ENCODE assay signal across 15 mouse cellular contexts in the genomic region with DNA sequence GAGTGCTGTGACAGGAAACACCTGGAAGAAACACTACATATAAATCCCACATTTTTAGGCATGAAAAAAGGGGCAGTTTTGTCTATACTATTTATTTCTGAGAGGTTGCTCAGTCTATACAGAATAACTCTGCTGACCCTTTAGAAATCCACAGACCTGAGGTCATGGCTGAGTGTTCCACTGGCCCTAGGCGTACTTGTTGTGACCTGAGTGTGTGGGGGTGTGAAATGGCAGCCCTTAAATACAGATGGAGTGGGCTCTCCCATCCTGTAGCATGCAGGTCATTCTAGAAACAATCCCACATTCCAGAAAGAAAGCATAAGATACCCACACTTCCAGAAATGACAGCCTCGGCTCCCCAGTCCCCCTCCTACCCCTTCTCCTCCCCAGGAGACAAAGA.
DNase-seq lines count a peak whose midpoint lies in the region; ATAC-seq and TF ChIP-seq lines count a peak whose summit lies in the region.
"Had no signal": no experiment of that assay in that cellular context is flagged by ENCODE, and none has a peak within 500 bp of the region (broad histone marks: within the 10 kb centered on the region; RNA-seq: fewer than 3 reads in every experiment).

No protein-coding gene starts in this region.

- no peaks in the 10 kb centered on the region for H3K27me3 ChIP-seq in intestine, embryonic 14.5 days (replicated peaks; ENCODE audit: control insufficient read depth, insufficient read depth, low read length)
- no peaks in the 10 kb centered on the region for H3K27me3 ChIP-seq in intestine, embryonic 15.5 days (replicated peaks)
- H3K27me3 ChIP-seq in forebrain, embryonic 13.5 days: no peaks in the 10 kb centered on the region
- no peaks in the 10 kb centered on the region for H3K27me3 ChIP-seq in limb, embryonic 11.5 days (ENCODE audit: control insufficient read depth, insufficient read depth, low read length)
- H3K27me3 ChIP-seq in neural tube, embryonic 13.5 days: no peaks in the 10 kb centered on the region
- H3K27me3 ChIP-seq in thymus, adult 2 months (ENCODE audit: control insufficient read depth, insufficient read depth, low read length): no peaks in the 10 kb centered on the region
- H3K27me3 ChIP-seq: heart, embryonic 12.5 days; liver, embryonic 15.5 days had no signal

- no peaks in the 10 kb centered on the region; the same call in 1 of the 2 replicates for H3K36me3 ChIP-seq in intestine, embryonic 14.5 days (ENCODE audit: control insufficient read depth, insufficient read depth, low read length)
- H3K36me3 ChIP-seq in intestine, embryonic 15.5 days: no peaks in the 10 kb centered on the region
- H3K36me3 ChIP-seq in forebrain, embryonic 13.5 days (ENCODE audit: poor library complexity, severe bottlenecking): peaks cover 8% of the 10 kb centered on the region; the same call in 1 of the 2 replicates
- no peaks in the 10 kb centered on the region for H3K36me3 ChIP-seq in limb, embryonic 11.5 days (ENCODE audit: control insufficient read depth, insufficient read depth, low read length)
- peaks cover 9% of the 10 kb centered on the region for H3K36me3 ChIP-seq in neural tube, embryonic 13.5 days
- no peaks in the 10 kb centered on the region for H3K36me3 ChIP-seq in thymus, adult 2 months (ENCODE audit: control insufficient read depth, insufficient read depth, low read length)
- H3K36me3 ChIP-seq: heart, embryonic 12.5 days; liver, embryonic 15.5 days had no signal

- no peak for DNase-seq in intestine, embryonic 14.5 days (ENCODE audit: low spot score)
- DNase-seq in limb, embryonic 11.5 days (ENCODE audit: low spot score): peak; percentile 26
- DNase-seq in thymus, adult 2 months: no peak
- DNase-seq in ovary, postnatal 10 days (ENCODE audit: low spot score): no peak
- DNase-seq: adrenal gland, adult 2 months; cerebellum, postnatal 14 days; gastrocnemius, postnatal 10 days; kidney, postnatal 36 days; lung, postnatal 36 days had no signal

- ATAC-seq in intestine, embryonic 14.5 days (replicated peaks; ENCODE audit: low FRiP score, low TSS enrichment, low read depth): no peak
- no peak for ATAC-seq in intestine, embryonic 15.5 days
- ATAC-seq in forebrain, embryonic 13.5 days: 0 out of 2 replicates have a peak, but pooled peaks have one; percentile 31
- peak; percentile 72 for ATAC-seq in limb, embryonic 11.5 days (ENCODE audit: insufficient number of reproducible peaks, low FRiP score, low TSS enrichment, low read depth)
- no peak for ATAC-seq in neural tube, embryonic 13.5 days (ENCODE audit: low read depth)
- no peak for ATAC-seq in cerebellum, adult (ENCODE audit: insufficient number of reproducible peaks, low FRiP score, low TSS enrichment)

- H3K4me2 ChIP-seq in intestine, embryonic 14.5 days (ENCODE audit: low read length): no peak overlapping the region
- no peak overlapping the region for H3K4me2 ChIP-seq in intestine, embryonic 15.5 days (replicated peaks)
- peak overlapping the region; percentile 35; the same call in 1 of the 2 replicates for H3K4me2 ChIP-seq in forebrain, embryonic 13.5 days
- no peak overlapping the region; the same call in 1 of the 2 replicates for H3K4me2 ChIP-seq in limb, embryonic 11.5 days (ENCODE audit: low read depth, severe bottlenecking)
- H3K4me2 ChIP-seq in neural tube, embryonic 13.5 days: no peak overlapping the region
- H3K4me2 ChIP-seq: heart, embryonic 12.5 days; liver, embryonic 15.5 days had no signal

- no peak for TF ChIP-seq POLR2A in thymus, adult 2 months (IDR thresholded peaks at IDR 0.05; ENCODE audit: control insufficient read depth, extremely low read depth, insufficient read depth, low read length, poor library complexity)

- H3K4me3 ChIP-seq in intestine, embryonic 14.5 days (ENCODE audit: low read depth, low read length): no peak overlapping the region
- H3K4me3 ChIP-seq in intestine, embryonic 15.5 days (replicated peaks): no peak overlapping the region
- no peak overlapping the region for H3K4me3 ChIP-seq in forebrain, embryonic 13.5 days
- H3K4me3 ChIP-seq in limb, embryonic 11.5 days (ENCODE audit: low read depth, low read length): no peak overlapping the region
- no peak overlapping the region for H3K4me3 ChIP-seq in neural tube, embryonic 13.5 days
- H3K4me3 ChIP-seq in thymus, adult 2 months (ENCODE audit: control insufficient read depth, insufficient read depth, low read length): no peak overlapping the region
- H3K4me3 ChIP-seq: heart, embryonic 12.5 days; liver, embryonic 15.5 days had no signal

- H3K9me3 ChIP-seq in intestine, embryonic 14.5 days (ENCODE audit: control insufficient read depth, low read length): no peaks in the 10 kb centered on the region
- no peaks in the 10 kb centered on the region for H3K9me3 ChIP-seq in intestine, embryonic 15.5 days
- H3K9me3 ChIP-seq in forebrain, embryonic 13.5 days (replicated peaks): no peaks in the 10 kb centered on the region
- no peaks in the 10 kb centered on the region for H3K9me3 ChIP-seq in limb, embryonic 11.5 days (ENCODE audit: control insufficient read depth, low read length)
- H3K9me3 ChIP-seq in neural tube, embryonic 13.5 days: no peaks in the 10 kb centered on the region
- H3K9me3 ChIP-seq: heart, embryonic 12.5 days; liver, embryonic 15.5 days had no signal

- H3K9ac ChIP-seq in intestine, embryonic 14.5 days (ENCODE audit: low read length): no peak overlapping the region
- no peak overlapping the region for H3K9ac ChIP-seq in intestine, embryonic 15.5 days
- H3K9ac ChIP-seq in forebrain, embryonic 13.5 days: no peak overlapping the region
- H3K9ac ChIP-seq in limb, embryonic 11.5 days (ENCODE audit: low read length): no peak overlapping the region
- H3K9ac ChIP-seq in neural tube, embryonic 13.5 days: no peak overlapping the region
- H3K9ac ChIP-seq: heart, embryonic 12.5 days; liver, embryonic 15.5 days had no signal

- H3K4me1 ChIP-seq in intestine, embryonic 14.5 days (replicated peaks; ENCODE audit: control insufficient read depth, insufficient read depth, low read length): peaks cover 12% of the 10 kb centered on the region
- H3K4me1 ChIP-seq in intestine, embryonic 15.5 days (replicated peaks): peaks cover 11% of the 10 kb centered on the region
- peaks cover 17% of the 10 kb centered on the region for H3K4me1 ChIP-seq in forebrain, embryonic 13.5 days
- peaks cover 23% of the 10 kb centered on the region for H3K4me1 ChIP-seq in limb, embryonic 11.5 days (ENCODE audit: control insufficient read depth, insufficient read depth, low read length)
- peaks cover 16% of the 10 kb centered on the region for H3K4me1 ChIP-seq in neural tube, embryonic 13.5 days (replicated peaks)
- H3K4me1 ChIP-seq in thymus, adult 2 months (replicated peaks; ENCODE audit: control insufficient read depth, insufficient read depth, low read length): no peaks in the 10 kb centered on the region
- H3K4me1 ChIP-seq: liver, embryonic 15.5 days had no signal

- peak overlapping the region; percentile 62 for H3K27ac ChIP-seq in intestine, embryonic 14.5 days (ENCODE audit: low read depth)
- no peak overlapping the region for H3K27ac ChIP-seq in intestine, embryonic 15.5 days
- peak overlapping the region; percentile 38; the same call in 1 of the 2 replicates for H3K27ac ChIP-seq in forebrain, embryonic 13.5 days
- peak overlapping the region; percentile 76 for H3K27ac ChIP-seq in limb, embryonic 11.5 days (replicated peaks; ENCODE audit: low read depth, low read length)
- H3K27ac ChIP-seq in neural tube, embryonic 13.5 days (replicated peaks): peak overlapping the region; percentile 54
- H3K27ac ChIP-seq in thymus, adult 2 months (ENCODE audit: control insufficient read depth, insufficient read depth, low read length): no peak overlapping the region
- H3K27ac ChIP-seq: liver, embryonic 15.5 days had no signal

- TF ChIP-seq CTCF in thymus, adult 2 months (IDR thresholded peaks at IDR 0.05; ENCODE audit: borderline replicate concordance, control insufficient read depth, extremely low read depth, insufficient read depth, low read length, poor library complexity): no peak

- 38% methylated on average over 2 of the region's 2 CpGs for WGBS in intestine, embryonic 14.5 days
- 45% methylated on average over 2 of the region's 2 CpGs for WGBS in intestine, embryonic 15.5 days
- 27% methylated on average over 2 of the region's 2 CpGs for WGBS in forebrain, embryonic 13.5 days
- WGBS in limb, embryonic 11.5 days: 45% methylated on average over 2 of the region's 2 CpGs
- WGBS in neural tube, embryonic 13.5 days: 42% methylated on average over 2 of the region's 2 CpGs
- WGBS in thymus, adult 2 months: 92% methylated on average over 2 of the region's 2 CpGs

Comparison
In these comparisons a context has a peak if more than half of its experiments do, and no peak if none do; other contexts are left out.
1. H3K27ac ChIP-seq: peak in intestine, embryonic 14.5 days (single experiment), forebrain, embryonic 13.5 days (single experiment), limb, embryonic 11.5 days (single experiment) and neural tube, embryonic 13.5 days (single experiment); none in intestine, embryonic 15.5 days (single experiment) and thymus, adult 2 months (single experiment).
2. ATAC-seq: peak in forebrain, embryonic 13.5 days (single experiment) and limb, embryonic 11.5 days (single experiment); none in intestine, embryonic 14.5 days (single experiment), intestine, embryonic 15.5 days (single experiment), neural tube, embryonic 13.5 days (single experiment) and cerebellum, adult (single experiment).